Mouse (Mus musculus): ENCODE results near the gene Flrt1. TPM values are rescaled to one million over a fixed set of nuclear protein-coding genes. Genes with fewer than 3 reads are reported as not detected.

Gene Flrt1
- total and polyA plus RNA-seq, 3 experiments: not detected

DNA sequence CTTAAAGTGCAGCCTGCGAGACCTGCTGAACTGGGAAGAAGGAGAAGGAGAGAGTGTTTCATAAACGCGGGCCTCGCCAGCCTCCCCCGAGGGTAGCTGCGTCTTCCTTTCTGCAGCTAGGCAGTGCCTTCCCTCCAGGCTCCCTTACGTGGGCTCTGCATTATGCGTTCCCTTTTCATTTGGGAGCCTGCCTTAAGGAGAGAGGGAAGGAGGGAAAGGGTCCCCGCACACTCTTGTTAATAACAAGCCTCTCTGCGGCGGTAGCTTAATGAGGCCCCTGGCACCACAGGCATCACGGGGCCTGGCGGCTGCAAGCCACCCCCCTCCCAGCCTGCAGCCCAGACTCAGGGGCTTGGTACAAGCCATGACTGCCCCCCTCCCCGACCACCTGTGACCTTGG lies 8.0 kb upstream of the Flrt1 start:
- H3K9me3 ChIP-seq (replicated peaks; ENCODE audit: low read length): no peaks in the 10 kb centered on the region
- no peak for DNase-seq (ENCODE audit: extremely low read depth)
- dilution Hi-C loops (cut with MboI; ENCODE audit: extremely low pct_ligation_motif_present, extremely low pct_unique_long_range_greater_than_20kb, low sequenced_read_pairs) (no loop called here), in situ Hi-C loops (cut with MboI; ENCODE audit: low pct_ligation_motif_present, low pct_unique_long_range_greater_than_20kb, low sequenced_read_pairs) (no loop called here)
- H3K79me2 ChIP-seq (replicated peaks; ENCODE audit: control insufficient read depth, extremely low read depth, insufficient read depth, poor library complexity, severe bottlenecking): no peaks in the 10 kb centered on the region
- peaks cover 5 to 24% of the 10 kb centered on the region in 2 experiments; a peak in 3 of 4 replicates for H3K4me1 ChIP-seq (ENCODE audit: control insufficient read depth in 1 of 2, insufficient read depth in 2 of 2)
- H3K36me3 ChIP-seq (replicated peaks in 1 of 2; ENCODE audit: control insufficient read depth in 1 of 2, insufficient read depth in 1 of 2, low read length in 1 of 2): no peaks in the 10 kb centered on the region
- H3K4me2 ChIP-seq (ENCODE audit: insufficient read depth, low read depth, poor library complexity, severe bottlenecking): no peak overlapping the region
- H3K9ac ChIP-seq (ENCODE audit: insufficient read depth, low read depth): no peak overlapping the region
- no peak overlapping the region for H3K4me3 ChIP-seq (replicated peaks in 1 of 3; ENCODE audit: low read depth in 2 of 3, low read length in 2 of 3, poor library complexity in 1 of 3)
- H3K27ac ChIP-seq (ENCODE audit: insufficient read depth, low read depth): no peak overlapping the region
- no peak for TF ChIP-seq CTCF (conservative IDR thresholded peaks at IDR 0.05 in 1 of 2, IDR thresholded peaks at IDR 0.05 in 1 of 2; ENCODE audit: low read depth in 2 of 2, low read length in 2 of 2)
- TF ChIP-seq ETS1 (conservative IDR thresholded peaks at IDR 0.05; ENCODE audit: low read depth, low read length): no peak
- peaks cover 81% of the 10 kb centered on the region for H3K27me3 ChIP-seq (replicated peaks)

DNA sequence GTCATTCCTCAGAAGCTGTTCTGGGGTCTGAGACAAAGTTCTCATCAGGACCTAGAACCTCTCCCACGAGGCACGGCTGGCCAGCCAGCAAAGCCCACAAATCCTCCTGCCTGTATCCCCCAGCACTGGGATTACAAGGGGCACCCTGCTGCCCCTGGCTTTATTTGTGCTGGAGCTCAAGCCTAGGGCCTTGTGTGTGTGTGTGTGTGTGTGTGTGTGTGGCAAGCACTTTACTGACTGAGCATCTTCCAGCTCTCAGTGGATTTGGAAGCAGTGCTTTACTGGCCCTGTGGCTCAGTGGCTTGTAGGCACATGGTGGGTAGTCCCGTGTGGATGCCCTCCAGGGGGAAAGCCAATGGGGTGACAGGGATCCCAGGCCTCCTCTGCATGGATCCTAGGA lies 7.1 kb upstream of the Flrt1 start:
- H3K4me2 ChIP-seq (ENCODE audit: insufficient read depth, low read depth, poor library complexity, severe bottlenecking): no peak overlapping the region
- H3K9me3 ChIP-seq (replicated peaks; ENCODE audit: low read length): no peaks in the 10 kb centered on the region
- no peaks in the 10 kb centered on the region for H3K36me3 ChIP-seq (replicated peaks in 1 of 2; ENCODE audit: control insufficient read depth in 1 of 2, insufficient read depth in 1 of 2, low read length in 1 of 2)
- peaks cover 77% of the 10 kb centered on the region for H3K27me3 ChIP-seq (replicated peaks)
- DNase-seq (ENCODE audit: extremely low read depth): no peak
- in situ Hi-C loops (cut with MboI; ENCODE audit: low pct_ligation_motif_present, low pct_unique_long_range_greater_than_20kb, low sequenced_read_pairs) (no loop called here), dilution Hi-C loops (cut with MboI; ENCODE audit: extremely low pct_ligation_motif_present, extremely low pct_unique_long_range_greater_than_20kb, low sequenced_read_pairs) (no loop called here)
- no peaks in the 10 kb centered on the region for H3K79me2 ChIP-seq (replicated peaks; ENCODE audit: control insufficient read depth, extremely low read depth, insufficient read depth, poor library complexity, severe bottlenecking)
- no peak overlapping the region for H3K4me3 ChIP-seq (replicated peaks in 1 of 3; ENCODE audit: low read depth in 2 of 3, low read length in 2 of 3, poor library complexity in 1 of 3)
- no peak overlapping the region for H3K27ac ChIP-seq (ENCODE audit: insufficient read depth, low read depth)
- TF ChIP-seq IRF4 (IDR thresholded peaks at IDR 0.05; ENCODE audit: low read depth, low read length) (no peak), HCFC1 (IDR thresholded peaks at IDR 0.05; ENCODE audit: low read depth, low read length) (no peak), BHLHE40 (IDR thresholded peaks at IDR 0.05; ENCODE audit: low read depth, low read length) (no peak), SIN3A (IDR thresholded peaks at IDR 0.05; ENCODE audit: low read length) (no peak), ETS1 (conservative IDR thresholded peaks at IDR 0.05; ENCODE audit: low read depth, low read length) (no peak), CHD1 (IDR thresholded peaks at IDR 0.05; ENCODE audit: low read depth, low read length) (no peak), SMC3 (IDR thresholded peaks at IDR 0.05; ENCODE audit: low read depth, low read length) (no peak), GABPA (IDR thresholded peaks at IDR 0.05; ENCODE audit: insufficient replicate concordance, low read depth, low read length) (no peak)
- H3K9ac ChIP-seq (ENCODE audit: insufficient read depth, low read depth): no peak overlapping the region
- peaks cover under 1 to 16% of the 10 kb centered on the region in 2 experiments; a peak in 3 of 4 replicates for H3K4me1 ChIP-seq (ENCODE audit: control insufficient read depth in 1 of 2, insufficient read depth in 2 of 2)

DNA sequence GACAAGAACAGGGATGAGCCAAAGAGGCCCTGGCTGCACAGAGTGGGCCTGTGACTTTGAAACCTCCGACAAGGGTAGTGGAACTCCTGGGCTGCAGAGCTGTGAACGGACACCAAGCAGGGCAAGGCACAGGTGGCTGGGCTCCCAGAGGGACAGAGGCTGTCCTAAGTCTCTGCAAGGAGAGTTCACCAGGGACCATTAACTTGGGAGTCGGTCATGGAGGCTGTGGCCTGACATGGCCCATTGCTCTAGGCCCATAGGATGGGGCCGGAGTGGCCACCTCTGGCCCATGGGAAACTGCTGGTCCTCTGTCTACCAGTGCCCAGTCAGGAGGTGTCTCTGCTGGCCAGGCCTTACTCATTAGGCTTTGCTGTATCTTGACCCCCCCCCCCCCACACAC lies 6.2 kb upstream of the Flrt1 start:
- no peak overlapping the region for H3K4me3 ChIP-seq (replicated peaks in 1 of 3; ENCODE audit: low read depth in 2 of 3, low read length in 2 of 3, poor library complexity in 1 of 3)
- no peak for DNase-seq (ENCODE audit: extremely low read depth)
- no peak for TF ChIP-seq MAZ (IDR thresholded peaks at IDR 0.05; ENCODE audit: low read depth, low read length)
- no peak for TF ChIP-seq NRF1 (IDR thresholded peaks at IDR 0.05; ENCODE audit: low read depth, low read length)
- no peak for TF ChIP-seq ETS1 (conservative IDR thresholded peaks at IDR 0.05; ENCODE audit: low read depth, low read length)
- TF ChIP-seq CHD2 (IDR thresholded peaks at IDR 0.05; ENCODE audit: low read length): no peak
- no peak for TF ChIP-seq GABPA (IDR thresholded peaks at IDR 0.05; ENCODE audit: insufficient replicate concordance, low read depth, low read length)
- TF ChIP-seq RCOR1 (conservative IDR thresholded peaks at IDR 0.05; ENCODE audit: low read depth, low read length): no peak
- TF ChIP-seq SIN3A (IDR thresholded peaks at IDR 0.05; ENCODE audit: low read length): no peak
- TF ChIP-seq IRF4 (IDR thresholded peaks at IDR 0.05; ENCODE audit: low read depth, low read length): no peak
- TF ChIP-seq ZNF384 (IDR thresholded peaks at IDR 0.05; ENCODE audit: low read depth, low read length): no peak
- no peak for TF ChIP-seq ZC3H11A (IDR thresholded peaks at IDR 0.05; ENCODE audit: low read depth, low read length)
- no peak for TF ChIP-seq CTCF (conservative IDR thresholded peaks at IDR 0.05 in 1 of 2, IDR thresholded peaks at IDR 0.05 in 1 of 2; ENCODE audit: low read depth in 2 of 2, low read length in 2 of 2)
- no peak for TF ChIP-seq USF2 (conservative IDR thresholded peaks at IDR 0.05; ENCODE audit: low read depth, low read length)
- no peak for TF ChIP-seq NELFE (IDR thresholded peaks at IDR 0.05; ENCODE audit: low read depth, low read length)
- no peak for TF ChIP-seq JUN (IDR thresholded peaks at IDR 0.05; ENCODE audit: insufficient read depth, low read depth, low read length)
- TF ChIP-seq POLR2AphosphoS2 (IDR thresholded peaks at IDR 0.05; ENCODE audit: low read depth, low read length): no peak
- TF ChIP-seq POLR2A (IDR thresholded peaks at IDR 0.05; ENCODE audit: low read depth, low read length): no peak
- H3K4me1 ChIP-seq (ENCODE audit: control insufficient read depth in 1 of 2, insufficient read depth in 2 of 2): peaks cover 0 to 7% of the 10 kb centered on the region in 2 experiments; a peak in 2 of 4 replicates
- no peaks in the 10 kb centered on the region for H3K9me3 ChIP-seq (replicated peaks; ENCODE audit: low read length)
- in situ Hi-C loops (cut with MboI; ENCODE audit: low pct_ligation_motif_present, low pct_unique_long_range_greater_than_20kb, low sequenced_read_pairs): no loop called here
- H3K79me2 ChIP-seq (replicated peaks; ENCODE audit: control insufficient read depth, extremely low read depth, insufficient read depth, poor library complexity, severe bottlenecking): no peaks in the 10 kb centered on the region
- H3K27ac ChIP-seq (ENCODE audit: insufficient read depth, low read depth): no peak overlapping the region
- H3K4me2 ChIP-seq (ENCODE audit: insufficient read depth, low read depth, poor library complexity, severe bottlenecking): no peak overlapping the region
- H3K9ac ChIP-seq (ENCODE audit: insufficient read depth, low read depth): no peak overlapping the region
- peaks cover 80% of the 10 kb centered on the region for H3K27me3 ChIP-seq (replicated peaks)
- no peaks in the 10 kb centered on the region for H3K36me3 ChIP-seq (replicated peaks in 1 of 2; ENCODE audit: control insufficient read depth in 1 of 2, insufficient read depth in 1 of 2, low read length in 1 of 2)
- dilution Hi-C loops (cut with MboI; ENCODE audit: extremely low pct_ligation_motif_present, extremely low pct_unique_long_range_greater_than_20kb, low sequenced_read_pairs): no loop called here

Measured in CH12.LX (cell line).